Mouse (Mus musculus): ENCODE results near the gene Ch25h. TPM values are rescaled to one million over a fixed set of nuclear protein-coding genes. Genes with fewer than 3 reads are reported as not detected.

Gene Ch25h
- total RNA-seq, 2 experiments from 2014 or later: not detected

GRCm38 (mm10) chr19:34474228-34474990 is 555 bp downstream of the Ch25h start:
- ATAC-seq (replicated peaks; ENCODE audit: low FRiP score, poor library complexity, severe bottlenecking): no peak

GRCm38 (mm10) chr19:34471703-34472102 is 3.3 kb downstream of the Ch25h start:
- no peak for ATAC-seq (replicated peaks; ENCODE audit: low FRiP score, poor library complexity, severe bottlenecking)

GRCm38 (mm10) chr19:34468794-34469193 is 6.2 kb downstream of the Ch25h start:
- no peak for ATAC-seq (replicated peaks; ENCODE audit: low FRiP score, poor library complexity, severe bottlenecking)

- ATAC-seq (replicated peaks; ENCODE audit: low FRiP score, poor library complexity, severe bottlenecking): no peak
Measured at GRCm38 (mm10) chr19:34468216-34468615, 6.7 kb downstream of the Ch25h start.

DNA sequence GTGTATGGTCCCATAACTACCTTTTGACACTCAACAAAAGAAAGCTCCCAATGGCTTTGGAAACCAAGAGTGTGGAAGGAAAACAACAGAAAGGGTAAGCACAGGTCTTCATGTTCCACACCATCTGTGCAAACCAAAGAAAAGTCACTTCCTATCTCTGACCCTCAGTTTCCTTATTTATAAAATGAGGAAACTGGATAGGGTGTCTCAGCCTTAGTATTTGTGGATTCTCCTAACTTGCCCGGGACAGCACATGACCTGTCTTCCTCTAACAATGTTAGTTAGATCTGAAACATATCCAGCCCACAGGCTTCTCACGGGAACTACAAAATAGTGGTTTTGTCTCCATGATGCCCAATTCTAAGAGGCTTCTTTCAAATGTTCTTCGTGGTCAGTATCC is 10.5 kb downstream of the Ch25h start:
- no peak for ATAC-seq (replicated peaks; ENCODE audit: low FRiP score, poor library complexity, severe bottlenecking)

- ATAC-seq (replicated peaks; ENCODE audit: low FRiP score, poor library complexity, severe bottlenecking): no peak
Measured at GRCm38 (mm10) chr19:34461451-34462019, 13.4 kb downstream of the Ch25h start.

- ATAC-seq (replicated peaks; ENCODE audit: low FRiP score, poor library complexity, severe bottlenecking): no peak
Measured at GRCm38 (mm10) chr19:34450784-34451370, 24.1 kb downstream of the Ch25h start.

DNA sequence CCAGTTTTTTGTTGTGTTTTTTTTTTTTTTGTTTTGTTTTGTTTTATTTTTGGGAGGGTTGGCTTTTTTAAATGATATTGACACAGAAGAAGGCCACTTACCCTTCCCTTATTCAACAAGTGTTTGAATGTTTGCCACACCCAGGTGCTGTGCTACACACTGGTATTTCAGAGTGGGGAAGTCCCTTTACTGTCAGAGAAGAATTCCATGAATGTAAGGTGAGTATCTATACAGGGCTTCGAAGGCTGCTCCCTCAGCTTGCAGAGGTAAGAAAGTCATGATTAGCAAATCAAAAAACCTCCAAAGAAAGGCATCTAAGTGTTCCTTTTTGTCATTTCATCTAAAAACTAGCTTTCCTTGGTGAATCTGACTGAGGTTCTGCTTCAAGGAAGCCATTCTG is 26.1 kb downstream of the Ch25h start:
- no peak for ATAC-seq (replicated peaks; ENCODE audit: low FRiP score, poor library complexity, severe bottlenecking)

GRCm38 (mm10) chr19:34445410-34446012 is 29.5 kb downstream of the Ch25h start:
- no peak for ATAC-seq (replicated peaks; ENCODE audit: low FRiP score, poor library complexity, severe bottlenecking)

GRCm38 (mm10) chr19:34444785-34445184 is 30.2 kb downstream of the Ch25h start:
- ATAC-seq (replicated peaks; ENCODE audit: low FRiP score, poor library complexity, severe bottlenecking): no peak

DNA sequence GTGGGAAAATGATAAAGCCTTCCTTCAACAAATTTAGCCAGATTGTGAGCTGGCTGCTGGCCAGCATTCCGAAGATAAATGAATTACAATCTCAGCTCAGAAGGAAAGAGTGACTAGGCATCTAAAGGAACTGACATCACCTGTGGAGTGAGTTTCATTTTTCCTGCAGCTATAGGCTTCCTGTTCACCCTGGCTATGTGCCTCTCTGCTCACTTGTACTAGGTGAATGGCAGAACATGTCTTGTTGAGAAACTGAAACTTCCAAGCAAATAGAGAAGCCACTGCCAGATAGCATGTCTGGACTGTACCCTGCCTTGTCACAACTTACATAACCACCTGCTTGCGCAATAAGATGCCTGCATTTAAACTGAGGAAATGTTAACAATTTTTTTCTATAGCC is 33.0 kb downstream of the Ch25h start:
- ATAC-seq (replicated peaks; ENCODE audit: low FRiP score, poor library complexity, severe bottlenecking): no peak

DNA sequence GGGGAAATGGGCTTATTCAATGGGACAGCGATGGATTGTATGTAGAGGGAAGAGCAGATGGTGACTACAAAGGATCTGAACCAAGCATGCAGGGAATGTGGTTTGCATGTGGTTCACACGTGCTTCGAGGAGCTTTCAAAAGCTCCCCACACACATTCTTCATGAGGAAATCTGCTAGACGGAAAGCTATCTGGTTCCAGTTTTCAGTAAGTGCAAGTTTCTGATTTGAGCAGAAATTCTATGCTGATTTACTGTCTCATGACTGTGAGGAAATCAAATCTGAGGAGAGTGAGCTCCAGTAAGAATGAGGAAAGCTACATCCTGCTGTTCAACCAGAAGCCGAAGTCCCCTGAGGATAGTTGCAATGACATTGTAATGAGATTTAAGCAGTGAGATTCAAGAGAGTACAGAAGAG is 39.8 kb downstream of the Ch25h start:
- ATAC-seq (replicated peaks; ENCODE audit: low FRiP score, poor library complexity, severe bottlenecking): no peak

GRCm38 (mm10) chr19:34431314-34431713 is 43.6 kb downstream of the Ch25h start:
- ATAC-seq (replicated peaks; ENCODE audit: low FRiP score, poor library complexity, severe bottlenecking): no peak

GRCm38 (mm10) chr19:34423783-34424335 is 51.1 kb downstream of the Ch25h start:
- no peak for ATAC-seq (replicated peaks; ENCODE audit: low FRiP score, poor library complexity, severe bottlenecking)

Other genes with a start within 250 kb of the Ch25h start
- 1.4 TPM in 1 of 2 replicates, not detected in the other for gene Acta2, start 219.6 kb downstream of the Ch25h start, total RNA-seq (2015; ENCODE audit: low replicate concordance)
- 0.77 TPM in 1 of 2 replicates, not detected in the other for gene Acta2, start 219.6 kb downstream of the Ch25h start, total RNA-seq (2017; ENCODE audit: low replicate concordance)
- gene Fas, start 184.5 kb downstream of the Ch25h start, total RNA-seq (2015; ENCODE audit: low replicate concordance): not detected in 2 replicates
- 2.6 and 8.5 TPM in 2 replicates for gene Fas, start 184.5 kb downstream of the Ch25h start, total RNA-seq (2017; ENCODE audit: low replicate concordance)
- gene Lipa, start 52.3 kb upstream of the Ch25h start, total RNA-seq (2015; ENCODE audit: low replicate concordance): 21.4 and 26.3 TPM in 2 replicates
- gene Lipa, start 52.3 kb upstream of the Ch25h start, total RNA-seq (2017; ENCODE audit: low replicate concordance): 9.1 and 11.0 TPM in 2 replicates
- 2.9 and 5.0 TPM in 2 replicates for gene Ifit2, start 75.5 kb upstream of the Ch25h start, total RNA-seq (2015; ENCODE audit: low replicate concordance)
- 7.7 and 11.2 TPM in 2 replicates for gene Ifit2, start 75.5 kb upstream of the Ch25h start, total RNA-seq (2017; ENCODE audit: low replicate concordance)
- gene Ifit3, start 108.4 kb upstream of the Ch25h start, total RNA-seq (2015; ENCODE audit: low replicate concordance): 2.5 and 9.2 TPM in 2 replicates
- 2.3 and 4.5 TPM in 2 replicates for gene Ifit3, start 108.4 kb upstream of the Ch25h start, total RNA-seq (2017; ENCODE audit: low replicate concordance)
- gene Ifit1bl1, start 126.8 kb upstream of the Ch25h start, total RNA-seq (2015; ENCODE audit: low replicate concordance): 1.1 and 1.3 TPM in 2 replicates
- gene Ifit1bl1, start 126.8 kb upstream of the Ch25h start, total RNA-seq (2017; ENCODE audit: low replicate concordance): 2.7 TPM in 1 of 2 replicates, not detected in the other
- gene Ifit3b, start 132.8 kb upstream of the Ch25h start, total RNA-seq (2015; ENCODE audit: low replicate concordance): 0.84 TPM in 1 of 2 replicates, not detected in the other
- gene Ifit3b, start 132.8 kb upstream of the Ch25h start, total RNA-seq (2017; ENCODE audit: low replicate concordance): not detected in 2 replicates
- gene Ifit1bl2, start 165.6 kb upstream of the Ch25h start, total RNA-seq (2015; ENCODE audit: low replicate concordance): 2.1 and 2.5 TPM in 2 replicates
- 1.8 TPM in 1 of 2 replicates, not detected in the other for gene Ifit1bl2, start 165.6 kb upstream of the Ch25h start, total RNA-seq (2017; ENCODE audit: low replicate concordance)
- 4.0 and 9.6 TPM in 2 replicates for gene Ifit1, start 165.7 kb upstream of the Ch25h start, total RNA-seq (2015; ENCODE audit: low replicate concordance)
- 4.9 and 11.6 TPM in 2 replicates for gene Ifit1, start 165.7 kb upstream of the Ch25h start, total RNA-seq (2017; ENCODE audit: low replicate concordance)